Mouse (Mus musculus) T-cell, adult 66 days (primary cell): ENCODE data around the gene Hbp1. TPM values are rescaled to one million over a fixed set of nuclear protein-coding genes. Genes with fewer than 3 reads are reported as not detected.

Experiments used
- total RNA-seq, 2 experiments: library from RNA; stranded (reverse); gene quantifications; 3 replicates in 1 of 2; 4 replicates in 1 of 2; pipeline ENCODE4 v1.2.4; 2023

Hbp1 gene
- total RNA-seq = 10 to 100 TPM; 89.6 to 96.4 TPM

GRCm38 (mm10) chr12:31949759-31950658 lies at the start of gene Hbp1:
TSS of gene Hbp1 (minus strand) at chr12:31950535.

Other genes starting within 250 kb of the Hbp1 start
- gene Gpr22, start 236.6 kb downstream of the Hbp1 start, total RNA-seq = not detected
- 1 to 10 TPM; 3.3 to 4.0 TPM for gene Prkar2b, start 110.8 kb upstream of the Hbp1 start, total RNA-seq